Mouse (Mus musculus) megakaryocyte, embryonic 14.5 days (primary cell): ENCODE data around the gene Fcgrt.

ENCODE experiments used
- FLI1 ChIP-seq: IDR thresholded peaks from 2 replicates; pipeline ENCODE4 v1.6.1; 2012; ENCODE audit warnings: low read length, inconsistent platforms, mixed read lengths
- GATA1 ChIP-seq: IDR thresholded peaks from 3 replicates; pipeline ENCODE4 v1.6.1; 2012; ENCODE audit warnings: mixed read lengths, low read length, inconsistent platforms, borderline replicate concordance

DNA sequence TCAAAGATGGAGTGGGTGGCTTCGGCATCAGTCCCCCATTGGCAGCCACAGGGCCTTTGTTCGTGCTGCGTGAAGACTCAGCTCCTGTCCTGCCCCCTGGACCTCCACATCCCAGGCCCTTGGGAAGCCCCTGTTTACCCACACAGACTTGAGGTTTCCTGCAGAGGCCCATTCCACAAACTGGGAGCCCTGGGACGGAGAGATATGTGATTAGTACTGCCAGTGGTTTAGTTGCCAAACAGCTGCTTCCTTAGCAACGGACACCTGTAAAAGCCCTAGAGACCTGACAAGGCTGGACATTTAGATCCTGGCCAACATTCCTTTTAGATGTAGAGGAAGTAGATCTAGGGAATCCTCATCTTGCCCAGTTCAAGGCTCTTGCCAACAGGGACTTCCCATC lies 38.3 kb upstream of the Fcgrt start:
- TF ChIP-seq FLI1 (no peak), GATA1 (no peak)
